Mouse (Mus musculus): Measurements from ENCODE around the gene Irs1. TPM values are rescaled to one million over a fixed set of nuclear protein-coding genes. Genes with fewer than 3 reads are reported as not detected.

Gene Irs1
- polyA plus RNA-seq, 1 experiment from 2014 or later = 1.9 TPM

DNA sequence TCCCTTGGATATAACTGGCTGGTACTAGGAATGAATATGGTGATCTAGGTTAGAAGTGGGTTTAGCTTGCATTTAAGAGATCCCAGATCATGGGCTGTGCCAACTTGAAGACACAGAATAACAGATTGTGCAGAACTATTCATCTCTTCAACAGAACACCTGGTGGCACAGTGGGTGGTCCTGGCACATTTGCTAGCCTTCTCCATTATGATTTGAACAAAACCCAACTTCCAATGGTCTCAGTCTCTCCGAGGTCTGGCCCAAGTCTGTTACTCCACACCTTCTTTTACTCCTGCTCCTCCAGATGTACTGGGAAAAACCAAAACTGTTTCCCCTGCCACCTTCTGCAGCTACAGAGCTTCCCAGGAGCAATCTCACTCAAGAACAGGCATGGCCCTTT, 28.9 kb downstream of the Irs1 start:
- no peaks in the 10 kb centered on the region for H3K27me3 ChIP-seq (ENCODE audit: control insufficient read depth, insufficient read depth, low read length)
- H3K4me2 ChIP-seq (replicated peaks; ENCODE audit: low read depth) = no peak overlapping the region
- DNase-seq (ENCODE audit: low spot score) = no peak
- H3K9ac ChIP-seq (ENCODE audit: low read length) = no peak overlapping the region
- H3K9me3 ChIP-seq (ENCODE audit: control insufficient read depth, low read length) = no peaks in the 10 kb centered on the region
- WGBS = 58% methylated on average over 1 of the region's 1 CpGs
- TF ChIP-seq CTCF (IDR thresholded peaks at IDR 0.05; ENCODE audit: low read depth) (no peak), EP300 (optimal IDR thresholded peaks at IDR 0.05) (no peak)
- no peak overlapping the region for H3K4me3 ChIP-seq (ENCODE audit: low read depth, low read length)
- no peaks in the 10 kb centered on the region for H3K36me3 ChIP-seq (ENCODE audit: control insufficient read depth, insufficient read depth, low read length)
- no peaks in the 10 kb centered on the region for H3K4me1 ChIP-seq (replicated peaks; ENCODE audit: control insufficient read depth, insufficient read depth)
- H3K27ac ChIP-seq (replicated peaks) = no peak overlapping the region
- ATAC-seq (ENCODE audit: low FRiP score, low TSS enrichment) = no peak

DNA sequence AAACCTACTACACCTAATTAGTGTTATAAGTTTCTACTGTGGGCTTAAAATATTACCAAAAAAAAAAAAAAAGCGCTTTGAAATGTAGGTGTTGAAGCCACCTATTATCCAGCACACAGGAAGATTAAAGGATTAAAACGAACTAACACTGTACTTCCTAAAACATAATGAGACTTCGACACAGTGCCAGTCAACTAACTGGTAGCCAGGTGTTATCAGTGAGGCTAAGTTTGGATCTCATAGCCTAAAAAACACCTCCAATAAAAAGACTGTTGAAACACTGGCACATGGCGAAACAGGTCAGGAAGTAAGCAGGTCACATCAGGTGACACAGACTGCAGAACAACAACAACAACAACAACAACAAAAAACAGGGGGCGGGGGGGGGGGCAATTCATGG, 29.6 kb downstream of the Irs1 start:
- Histone ChIP-seq H3K9ac (ENCODE audit: low read length) (no peak overlapping the region), H3K36me3 (ENCODE audit: control insufficient read depth, insufficient read depth, low read length) (no peaks in the 10 kb centered on the region), H3K4me3 (ENCODE audit: low read depth, low read length) (no peak overlapping the region), H3K9me3 (ENCODE audit: control insufficient read depth, low read length) (no peaks in the 10 kb centered on the region), H3K4me1 (replicated peaks; ENCODE audit: control insufficient read depth, insufficient read depth) (no peaks in the 10 kb centered on the region), H3K27ac (replicated peaks) (no peak overlapping the region), H3K4me2 (replicated peaks; ENCODE audit: low read depth) (no peak overlapping the region), H3K27me3 (ENCODE audit: control insufficient read depth, insufficient read depth, low read length) (no peaks in the 10 kb centered on the region)
- no peak for DNase-seq (ENCODE audit: low spot score)
- TF ChIP-seq EP300 (optimal IDR thresholded peaks at IDR 0.05) (no peak), CTCF (IDR thresholded peaks at IDR 0.05; ENCODE audit: low read depth) (no peak)
- WGBS = 78% methylated on average over 5 of the region's 5 CpGs
- ATAC-seq (ENCODE audit: low FRiP score, low TSS enrichment) = no peak

GRCm38 (mm10) chr1:82261053-82261618, 30.1 kb downstream of the Irs1 start:
- H3K36me3 ChIP-seq (ENCODE audit: control insufficient read depth, insufficient read depth, low read length) = no peaks in the 10 kb centered on the region
- TF ChIP-seq CTCF (IDR thresholded peaks at IDR 0.05; ENCODE audit: low read depth) = no peak
- no peak for TF ChIP-seq EP300 (optimal IDR thresholded peaks at IDR 0.05)
- ATAC-seq (ENCODE audit: low FRiP score, low TSS enrichment) (no peak), DNase-seq (ENCODE audit: low spot score) (no peak)
- 60% methylated on average over 9 of the region's 9 CpGs for WGBS
- no peaks in the 10 kb centered on the region for H3K4me1 ChIP-seq (replicated peaks; ENCODE audit: control insufficient read depth, insufficient read depth)
- no peak overlapping the region for H3K9ac ChIP-seq (ENCODE audit: low read length)
- H3K27me3 ChIP-seq (ENCODE audit: control insufficient read depth, insufficient read depth, low read length) = no peaks in the 10 kb centered on the region
- H3K9me3 ChIP-seq (ENCODE audit: control insufficient read depth, low read length) = no peaks in the 10 kb centered on the region
- H3K27ac ChIP-seq (replicated peaks) = no peak overlapping the region
- no peak overlapping the region for H3K4me3 ChIP-seq (ENCODE audit: low read depth, low read length)
- no peak overlapping the region for H3K4me2 ChIP-seq (replicated peaks; ENCODE audit: low read depth)

GRCm38 (mm10) chr1:82260055-82260454, 31.2 kb downstream of the Irs1 start:
- no peaks in the 10 kb centered on the region for H3K9me3 ChIP-seq (ENCODE audit: control insufficient read depth, low read length)
- 63% methylated on average over 3 of the region's 3 CpGs for WGBS
- no peaks in the 10 kb centered on the region for H3K36me3 ChIP-seq (ENCODE audit: control insufficient read depth, insufficient read depth, low read length)

GRCm38 (mm10) chr1:82258331-82258730, 32.9 kb downstream of the Irs1 start:
- H3K27me3 ChIP-seq (ENCODE audit: control insufficient read depth, insufficient read depth, low read length) = no peaks in the 10 kb centered on the region
- no peak overlapping the region for H3K9ac ChIP-seq (ENCODE audit: low read length)
- no peak overlapping the region for H3K4me3 ChIP-seq (ENCODE audit: low read depth, low read length)
- H3K36me3 ChIP-seq (ENCODE audit: control insufficient read depth, insufficient read depth, low read length) = no peaks in the 10 kb centered on the region
- TF ChIP-seq EP300 (optimal IDR thresholded peaks at IDR 0.05) (no peak), CTCF (IDR thresholded peaks at IDR 0.05; ENCODE audit: low read depth) (no peak)
- no peak overlapping the region for H3K27ac ChIP-seq (replicated peaks)
- ATAC-seq (ENCODE audit: low FRiP score, low TSS enrichment) = no peak
- H3K9me3 ChIP-seq (ENCODE audit: control insufficient read depth, low read length) = no peaks in the 10 kb centered on the region
- no peak for DNase-seq (ENCODE audit: low spot score)
- WGBS = 15% methylated on average over 7 of the region's 7 CpGs
- no peaks in the 10 kb centered on the region for H3K4me1 ChIP-seq (replicated peaks; ENCODE audit: control insufficient read depth, insufficient read depth)
- H3K4me2 ChIP-seq (replicated peaks; ENCODE audit: low read depth) = no peak overlapping the region

More at GRCm38 (mm10) chr1:82260055-82260454, 31.2 kb downstream of the Irs1 start:
- Histone ChIP-seq H3K4me1 (replicated peaks; ENCODE audit: control insufficient read depth, insufficient read depth) (no peaks in the 10 kb centered on the region), H3K4me2 (replicated peaks; ENCODE audit: low read depth) (no peak overlapping the region), H3K4me3 (ENCODE audit: low read depth, low read length) (no peak overlapping the region), H3K9ac (ENCODE audit: low read length) (no peak overlapping the region), H3K27me3 (ENCODE audit: control insufficient read depth, insufficient read depth, low read length) (no peaks in the 10 kb centered on the region), H3K27ac (replicated peaks) (no peak overlapping the region)
- no peak for DNase-seq (ENCODE audit: low spot score)
- no peak for ATAC-seq (ENCODE audit: low FRiP score, low TSS enrichment)
- TF ChIP-seq EP300 (optimal IDR thresholded peaks at IDR 0.05) (no peak), CTCF (IDR thresholded peaks at IDR 0.05; ENCODE audit: low read depth) (no peak)

DNA sequence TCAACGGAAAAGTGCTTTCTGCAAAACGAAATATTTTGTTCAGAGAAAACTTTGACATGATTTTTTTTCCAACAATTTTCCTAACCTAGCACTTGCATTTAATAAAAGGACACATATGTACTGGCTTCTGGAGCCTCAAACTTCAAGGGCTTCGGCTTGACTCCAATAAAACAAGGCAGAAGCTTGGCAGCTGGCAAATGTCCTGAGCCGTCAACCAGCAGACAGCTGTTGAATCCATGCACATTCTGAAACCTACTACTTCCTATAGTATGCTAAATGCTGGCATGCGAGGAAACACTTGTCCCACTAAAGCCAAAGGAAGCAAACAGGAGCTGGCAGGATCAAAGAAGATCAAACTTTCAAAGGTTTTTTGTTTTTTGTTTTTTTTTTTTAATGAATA, 33.8 kb downstream of the Irs1 start:
- 48% methylated on average over 5 of the region's 5 CpGs for WGBS
- no peak for TF ChIP-seq EP300 (optimal IDR thresholded peaks at IDR 0.05)
- no peak for TF ChIP-seq CTCF (IDR thresholded peaks at IDR 0.05; ENCODE audit: low read depth)
- DNase-seq (ENCODE audit: low spot score) (no peak), ATAC-seq (ENCODE audit: low FRiP score, low TSS enrichment) (no peak)
- Histone ChIP-seq H3K9me3 (ENCODE audit: control insufficient read depth, low read length) (no peaks in the 10 kb centered on the region), H3K36me3 (ENCODE audit: control insufficient read depth, insufficient read depth, low read length) (no peaks in the 10 kb centered on the region), H3K4me2 (replicated peaks; ENCODE audit: low read depth) (no peak overlapping the region), H3K27ac (replicated peaks) (no peak overlapping the region), H3K4me1 (replicated peaks; ENCODE audit: control insufficient read depth, insufficient read depth) (no peaks in the 10 kb centered on the region), H3K9ac (ENCODE audit: low read length) (no peak overlapping the region), H3K4me3 (ENCODE audit: low read depth, low read length) (no peak overlapping the region), H3K27me3 (ENCODE audit: control insufficient read depth, insufficient read depth, low read length) (no peaks in the 10 kb centered on the region)

All from stomach, postnatal 0 days (tissue).